Mouse (Mus musculus) ovary, postnatal 10 days (tissue): ENCODE results near the gene Cldn10.
A peak's percentile ranks its signal among the peaks of the same experiment; 100 is the strongest.
"Not testable (repeated sequence)": the region's sequence is repeated elsewhere in the genome, so short reads cannot be mapped to it uniquely, and the experiment has no call there.

ENCODE experiments used
- DNase-seq: peaks from one replicate; pipeline ENCODE4 v3.0.0; 2022; ENCODE audit warnings: low spot score

Cldn10 gene

GRCm38 (mm10) chr14:118787621-118788020 lies at the start of gene Cldn10:
Gene Cldn10, plus strand, starts transcription at chr14:118787908.
- DNase-seq = no peak

- DNase-seq = no peak
Measured at GRCm38 (mm10) chr14:118741780-118742179, 45.9 kb upstream of the Cldn10 start.

GRCm38 (mm10) chr14:118742862-118743261 lies 44.8 kb upstream of the Cldn10 start:
- no peak for DNase-seq

GRCm38 (mm10) chr14:118749068-118749467 lies 38.6 kb upstream of the Cldn10 start:
- no peak for DNase-seq

- DNase-seq = no peak
Measured at GRCm38 (mm10) chr14:118749715-118750114, 38.0 kb upstream of the Cldn10 start.

- DNase-seq = no peak
Measured at GRCm38 (mm10) chr14:118750505-118751192, 37.1 kb upstream of the Cldn10 start.

GRCm38 (mm10) chr14:118751193-118751753 lies 36.4 kb upstream of the Cldn10 start:
- no peak for DNase-seq

- no peak for DNase-seq
Measured at GRCm38 (mm10) chr14:118756015-118756414, 31.7 kb upstream of the Cldn10 start.

- no peak for DNase-seq
Measured at GRCm38 (mm10) chr14:118756566-118756965, 31.1 kb upstream of the Cldn10 start.

- DNase-seq = not testable (repeated sequence)
Measured at GRCm38 (mm10) chr14:118763362-118763761, 24.3 kb upstream of the Cldn10 start.

GRCm38 (mm10) chr14:118763917-118764495 lies 23.7 kb upstream of the Cldn10 start:
- DNase-seq = no peak

- no peak for DNase-seq
Measured at GRCm38 (mm10) chr14:118765306-118765705, 22.4 kb upstream of the Cldn10 start.

- DNase-seq = no peak
Measured at GRCm38 (mm10) chr14:118765951-118766350, 21.8 kb upstream of the Cldn10 start.

- no peak for DNase-seq
Measured at GRCm38 (mm10) chr14:118766368-118766767, 21.3 kb upstream of the Cldn10 start.

GRCm38 (mm10) chr14:118767673-118768353 lies 19.9 kb upstream of the Cldn10 start:
- DNase-seq = peak; percentile 27

GRCm38 (mm10) chr14:118768354-118768713 lies 19.4 kb upstream of the Cldn10 start:
- DNase-seq = no peak

GRCm38 (mm10) chr14:118773668-118774067 lies 14.0 kb upstream of the Cldn10 start:
- DNase-seq = no peak

GRCm38 (mm10) chr14:118774507-118775428 lies 12.9 kb upstream of the Cldn10 start:
- no peak for DNase-seq

- DNase-seq = no peak
Measured at GRCm38 (mm10) chr14:118775554-118775953, 12.2 kb upstream of the Cldn10 start.

- no peak for DNase-seq
Measured at GRCm38 (mm10) chr14:118776372-118776771, 11.3 kb upstream of the Cldn10 start.

GRCm38 (mm10) chr14:118777478-118777877 lies 10.2 kb upstream of the Cldn10 start:
- no peak for DNase-seq

GRCm38 (mm10) chr14:118781601-118782000 lies 6.1 kb upstream of the Cldn10 start:
- DNase-seq = no peak
